Mouse (Mus musculus): ENCODE measurements around the gene Crkl. TPM values are rescaled to one million over a fixed set of nuclear protein-coding genes. Genes with fewer than 3 reads are reported as not detected.
"Not testable (repeated sequence)": the region's sequence is repeated elsewhere in the genome, so short reads cannot be mapped to it uniquely, and the experiment has no call there.

Crkl gene
- polyA plus RNA-seq, 1 experiment from 2014 or later, result 86.2 TPM

DNA sequence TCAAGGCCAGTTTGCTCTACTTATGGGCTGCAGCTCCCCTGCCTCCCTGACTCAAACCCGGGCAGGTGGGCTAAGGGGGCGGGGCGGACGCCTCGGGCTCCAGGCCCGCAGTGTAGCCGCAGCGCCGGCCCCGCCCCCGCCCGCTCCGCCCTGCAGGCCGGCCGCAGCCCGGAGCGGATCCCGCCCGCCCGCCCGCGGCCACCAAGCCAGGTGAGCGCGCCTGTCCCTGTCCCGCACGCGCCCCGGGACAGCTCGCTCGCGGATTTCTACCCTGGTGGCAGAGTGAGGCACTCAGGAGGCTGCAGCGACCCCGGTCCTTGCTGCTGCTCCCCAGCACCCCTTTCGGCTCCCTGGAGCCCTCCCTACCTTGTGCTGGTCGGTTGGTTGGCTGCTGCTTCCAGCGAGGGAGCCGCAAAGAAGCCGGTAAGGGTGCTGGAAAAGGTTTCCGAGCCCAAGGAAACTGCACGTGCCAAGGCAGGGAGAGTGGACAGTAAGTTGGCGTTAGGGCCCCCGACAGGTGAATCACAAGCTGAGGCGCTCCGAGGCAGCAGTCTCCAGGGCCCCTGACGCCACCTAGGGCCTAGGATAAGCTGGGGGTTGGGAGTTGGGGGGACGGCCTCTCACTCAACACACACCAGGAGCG is 37.8 kb downstream of the Crkl start, which contains the start of gene Aifm3:
Aifm3 (plus strand) TSS at position 143 of the 643 bp plus-strand sequence.
- no peaks in the 10 kb centered on the region for H3K9me3 ChIP-seq
- peak; percentile 68 for ATAC-seq (ENCODE audit: low FRiP score)
- H3K4me2 ChIP-seq, result peak within 1 kb of the TSS; percentile 84
- peak within 1 kb of the TSS; percentile 50 for H3K4me3 ChIP-seq
- peaks cover 17% of the 10 kb centered on the region for H3K4me1 ChIP-seq (replicated peaks)
- under 1% methylated on average over 47 of the region's 47 CpGs for WGBS
- H3K36me3 ChIP-seq, result peaks cover 23% of the 10 kb centered on the region
- peak within 1 kb of the TSS; percentile 73 for H3K9ac ChIP-seq
- peaks cover 24% of the 10 kb centered on the region for H3K27me3 ChIP-seq
- H3K27ac ChIP-seq, result no peak within 1 kb of the TSS

DNA sequence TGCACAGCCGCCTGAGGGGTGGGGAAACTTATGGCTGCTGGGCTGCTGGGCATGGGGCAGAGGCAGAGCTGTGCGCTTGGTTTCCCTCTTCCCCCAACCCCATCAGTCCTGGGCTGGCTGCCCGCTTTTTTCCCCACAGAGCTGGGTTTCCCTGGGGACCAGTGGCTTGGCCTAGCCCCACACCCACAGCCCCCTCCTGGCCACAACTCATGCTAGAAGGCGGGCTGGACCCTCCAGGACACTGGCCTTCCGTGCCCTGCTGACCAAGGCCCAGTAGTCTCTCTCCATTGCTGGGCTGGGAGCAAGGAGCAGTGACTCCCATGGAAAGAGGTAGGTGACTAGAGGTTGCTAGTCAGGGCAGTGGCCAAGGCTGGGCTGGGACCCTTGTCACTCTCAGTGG is 39.4 kb downstream of the Crkl start:
- Histone ChIP-seq H3K4me1 (replicated peaks) (peaks cover 17% of the 10 kb centered on the region), H3K9ac (no peak overlapping the region), H3K27me3 (peaks cover 24% of the 10 kb centered on the region), H3K9me3 (no peaks in the 10 kb centered on the region), H3K4me2 (no peak overlapping the region), H3K4me3 (no peak overlapping the region), H3K27ac (no peak overlapping the region), H3K36me3 (peaks cover 8% of the 10 kb centered on the region)
- whole genome bisulfite sequencing, result 86% methylated on average over 5 of the region's 5 CpGs
- no peak for ATAC-seq (ENCODE audit: low FRiP score)

DNA sequence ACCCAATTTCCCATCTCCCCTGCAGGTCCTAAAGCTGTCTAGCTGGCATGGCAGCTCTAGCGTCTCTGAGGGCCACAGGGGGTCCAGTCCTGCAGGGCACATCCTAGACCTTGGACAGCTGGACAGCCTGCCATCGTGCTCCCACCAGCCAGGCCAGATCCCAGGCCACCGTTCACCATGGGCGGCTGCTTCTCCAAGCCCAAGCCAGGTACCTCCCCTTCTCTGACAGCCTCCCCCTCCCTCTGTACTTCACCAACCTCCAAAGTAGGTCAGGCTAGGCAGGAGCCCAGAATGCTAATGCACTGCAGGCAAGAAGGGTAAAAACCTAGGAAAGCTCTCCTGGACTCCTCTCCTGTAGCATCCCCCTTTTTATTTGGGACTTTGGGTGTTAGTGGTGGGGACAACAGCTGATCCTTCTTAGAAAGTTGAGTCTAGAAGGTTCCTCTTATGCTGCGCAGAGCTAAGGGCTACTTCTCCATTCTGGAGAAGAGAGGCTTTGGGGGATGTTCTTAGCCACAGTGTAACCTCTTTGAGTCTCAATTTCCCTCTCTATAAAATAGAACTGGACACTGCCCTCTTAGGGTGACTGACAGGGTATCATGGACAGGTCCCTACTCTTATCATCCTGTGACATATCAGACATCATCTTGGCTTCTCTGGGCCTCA is 40.2 kb downstream of the Crkl start:
- 74% methylated on average over 5 of the region's 5 CpGs for WGBS
- H3K27me3 ChIP-seq, result peaks cover 24% of the 10 kb centered on the region
- ATAC-seq (ENCODE audit: low FRiP score), result no peak

DNA sequence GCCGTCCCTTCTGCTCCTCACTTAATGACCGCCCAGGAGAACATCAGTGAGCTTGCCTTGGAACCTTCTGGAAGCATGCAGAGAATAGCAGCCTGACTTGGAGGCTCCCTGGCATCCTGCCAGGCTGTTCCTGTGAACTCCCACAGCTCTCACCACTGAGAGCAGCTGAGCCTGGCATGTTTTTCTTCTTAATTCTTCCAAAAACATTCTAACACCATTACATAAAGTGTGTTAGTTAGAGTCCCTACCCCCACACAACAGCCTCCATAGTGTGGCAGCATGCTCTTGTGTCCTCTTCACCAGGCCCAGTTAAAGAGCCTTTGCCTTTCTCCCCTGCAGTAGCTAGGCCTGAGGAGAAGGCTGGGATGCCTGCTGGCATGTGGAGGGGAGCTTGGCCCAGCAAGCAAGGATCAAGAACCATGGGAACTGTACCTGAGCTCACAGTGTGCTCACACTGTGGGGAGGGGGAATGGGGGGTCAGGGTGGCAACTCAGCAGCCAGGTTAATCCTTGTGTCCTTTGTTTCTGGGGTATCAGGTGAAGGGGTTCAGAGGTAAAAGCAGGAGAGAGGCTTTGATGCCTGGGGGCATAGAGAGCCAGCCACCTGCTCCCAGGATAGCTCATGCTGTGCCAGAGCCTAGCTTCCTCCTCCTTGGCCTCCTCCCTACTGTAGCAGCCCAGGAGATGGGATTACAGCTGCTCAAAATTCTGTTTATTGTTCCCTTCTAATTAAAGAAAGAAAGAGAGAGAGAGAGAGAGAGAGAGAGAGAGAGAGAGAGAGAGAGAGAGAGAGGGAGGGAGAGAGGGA is 44.9 kb downstream of the Crkl start:
- Histone ChIP-seq H3K4me2 (no peak overlapping the region), H3K4me3 (no peak overlapping the region), H3K9ac (no peak overlapping the region), H3K36me3 (no peaks in the 10 kb centered on the region), H3K27ac (peak overlapping the region; percentile 64), H3K9me3 (no peaks in the 10 kb centered on the region), H3K4me1 (replicated peaks) (peaks cover 21% of the 10 kb centered on the region), H3K27me3 (peaks cover 2% of the 10 kb centered on the region)
- WGBS, result 49% methylated on average over 2 of the region's 2 CpGs
- 0 out of 2 replicates have a peak, but pooled peaks have one; percentile 15 for ATAC-seq (ENCODE audit: low FRiP score)

More for the DNA sequence above, 40.2 kb downstream of the Crkl start:
- H3K4me3 ChIP-seq, result no peak overlapping the region
- H3K9ac ChIP-seq, result no peak overlapping the region
- no peak overlapping the region for H3K4me2 ChIP-seq
- no peaks in the 10 kb centered on the region for H3K9me3 ChIP-seq
- H3K4me1 ChIP-seq (replicated peaks), result peaks cover 20% of the 10 kb centered on the region
- no peak overlapping the region for H3K27ac ChIP-seq
- H3K36me3 ChIP-seq, result peaks cover 6% of the 10 kb centered on the region; the same call in 1 of the 2 replicates

DNA sequence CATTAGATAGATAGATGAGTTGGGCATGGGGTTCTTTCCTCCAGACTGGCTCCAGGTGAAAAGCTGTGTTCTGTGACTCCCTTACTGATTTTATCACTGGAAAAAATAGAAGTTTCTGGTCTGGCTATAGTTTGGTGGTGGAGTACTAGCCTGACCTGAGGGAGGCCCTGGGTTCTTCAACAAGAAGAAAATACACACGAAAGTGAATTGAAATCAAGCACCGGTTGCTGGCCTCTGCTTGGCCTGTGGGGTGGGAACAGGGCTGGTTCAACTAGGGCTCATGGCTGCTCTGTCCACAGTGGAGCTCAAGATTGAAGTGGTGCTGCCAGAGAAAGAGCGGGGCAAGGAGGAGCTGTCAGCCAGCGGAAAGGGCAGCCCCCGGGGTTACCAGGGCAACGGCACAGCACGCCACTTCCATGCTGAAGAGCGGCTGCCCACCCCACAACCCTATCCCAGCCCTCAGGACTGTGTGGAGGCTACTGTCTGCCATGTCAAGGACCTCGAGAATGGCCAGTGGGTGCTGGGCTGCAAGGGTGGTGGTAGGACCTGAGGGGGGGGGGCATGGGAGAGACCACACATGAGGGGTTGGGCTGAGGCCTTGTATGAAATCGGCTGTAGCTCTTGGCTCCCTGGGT is 47.6 kb downstream of the Crkl start:
- H3K4me2 ChIP-seq, result no peak overlapping the region

DNA sequence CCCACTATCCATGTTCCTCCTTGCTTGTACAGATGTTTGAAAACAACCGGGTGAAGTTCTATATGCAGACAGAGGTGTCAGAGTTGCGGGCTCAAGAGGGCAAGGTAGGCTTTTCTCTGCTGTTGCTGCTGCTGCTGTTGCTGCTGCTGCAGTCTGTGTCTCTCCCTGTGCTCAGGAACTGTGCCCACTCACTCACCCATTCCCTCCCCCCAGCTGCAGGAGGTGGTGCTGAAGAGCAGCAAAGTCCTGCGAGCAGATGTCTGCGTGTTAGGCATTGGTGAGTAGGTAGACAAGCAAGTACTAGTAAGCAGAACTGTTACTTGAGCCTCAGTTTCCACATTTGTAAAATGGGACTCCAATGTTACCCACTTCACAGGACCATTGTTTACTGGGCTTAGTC is 50.9 kb downstream of the Crkl start:
- no peak overlapping the region; the same call in 1 of the 2 replicates for H3K9ac ChIP-seq
- ATAC-seq (ENCODE audit: low FRiP score), result no peak
- WGBS, result 86% methylated on average over 4 of the region's 4 CpGs
- no peak overlapping the region for H3K4me3 ChIP-seq
- no peaks in the 10 kb centered on the region for H3K9me3 ChIP-seq
- peaks cover 12% of the 10 kb centered on the region for H3K4me1 ChIP-seq (replicated peaks)
- peaks cover 12% of the 10 kb centered on the region; the same call in 1 of the 2 replicates for H3K27me3 ChIP-seq
- H3K4me2 ChIP-seq, result no peak overlapping the region
- no peaks in the 10 kb centered on the region for H3K36me3 ChIP-seq
- no peak overlapping the region for H3K27ac ChIP-seq

More for the DNA sequence above, 47.6 kb downstream of the Crkl start:
- Histone ChIP-seq H3K36me3 (no peaks in the 10 kb centered on the region), H3K9me3 (no peaks in the 10 kb centered on the region), H3K4me3 (no peak overlapping the region), H3K9ac (no peak overlapping the region), H3K27ac (peak overlapping the region; percentile 36; the same call in 1 of the 2 replicates), H3K27me3 (peaks cover 7% of the 10 kb centered on the region; the same call in 1 of the 2 replicates), H3K4me1 (replicated peaks) (peaks cover 21% of the 10 kb centered on the region)
- peak; percentile 80 for ATAC-seq (ENCODE audit: low FRiP score)
- 14% methylated on average over 10 of the region's 10 CpGs for WGBS

DNA sequence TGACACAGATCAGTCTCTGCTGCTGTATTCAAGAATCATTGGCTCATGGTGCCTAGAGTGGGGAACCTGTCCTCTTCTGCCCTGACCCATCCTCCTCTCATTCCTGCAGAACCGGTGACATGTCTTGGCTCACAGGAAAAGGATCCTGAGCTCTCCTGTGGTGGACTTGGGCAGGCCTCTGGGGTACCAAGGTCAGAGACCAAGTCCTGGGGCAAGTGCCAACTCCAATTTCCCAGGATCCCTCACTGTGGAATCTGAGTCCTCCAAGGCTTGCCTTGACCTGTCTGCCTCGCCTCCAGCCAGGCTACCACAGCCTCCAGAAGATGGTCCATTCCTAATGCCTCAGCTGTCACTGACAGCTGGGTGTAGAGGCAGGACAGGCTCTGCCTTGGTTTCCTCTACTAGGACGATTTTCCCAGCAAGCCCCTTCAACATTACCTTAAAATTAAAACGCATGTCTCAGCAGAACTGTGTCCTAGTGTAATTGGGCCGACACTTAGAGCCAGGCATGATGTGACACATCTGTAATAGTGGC is 55.3 kb downstream of the Crkl start:
- 86% methylated on average over 5 of the region's 5 CpGs for WGBS
- no peak for ATAC-seq (ENCODE audit: low FRiP score)
- Histone ChIP-seq H3K27ac (no peak overlapping the region), H3K9me3 (no peaks in the 10 kb centered on the region), H3K9ac (no peak overlapping the region), H3K27me3 (peaks cover 12% of the 10 kb centered on the region; the same call in 1 of the 2 replicates), H3K36me3 (peaks cover 9% of the 10 kb centered on the region), H3K4me2 (no peak overlapping the region), H3K4me3 (no peak overlapping the region), H3K4me1 (replicated peaks) (peaks cover 16% of the 10 kb centered on the region)

DNA sequence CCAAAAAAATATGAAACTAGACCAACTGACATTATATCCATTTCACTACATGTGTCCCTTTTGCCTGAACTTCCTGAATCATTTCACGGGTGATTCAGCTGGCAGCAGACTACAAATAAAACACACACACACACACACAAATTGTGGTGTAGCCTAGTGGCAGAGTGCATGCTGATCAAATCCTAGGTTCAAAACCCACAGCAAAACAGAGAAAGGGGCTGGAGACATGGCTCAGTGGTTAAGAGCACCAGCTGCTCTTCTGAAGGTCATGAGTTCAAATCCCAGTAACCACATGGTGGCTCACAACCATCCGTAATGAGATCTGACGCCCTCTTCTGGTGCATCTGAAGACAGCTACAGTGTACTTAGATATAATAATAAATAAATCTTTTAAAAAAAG is 56.2 kb downstream of the Crkl start:
- peak overlapping the region; percentile 89 for H3K9ac ChIP-seq
- H3K27ac ChIP-seq, result peak overlapping the region; percentile 93
- peak overlapping the region; percentile 79 for H3K4me3 ChIP-seq
- peak overlapping the region; percentile 66 for H3K4me2 ChIP-seq
- peak; percentile 4; the same call in 1 of the 2 replicates for ATAC-seq (ENCODE audit: low FRiP score)
- H3K4me1 ChIP-seq (replicated peaks), result peaks cover 16% of the 10 kb centered on the region
- not testable (repeated sequence) for H3K9me3 ChIP-seq
- peaks cover 11% of the 10 kb centered on the region; the same call in 1 of the 2 replicates for H3K27me3 ChIP-seq
- 30% methylated on average over 3 of the region's 3 CpGs for WGBS
- H3K36me3 ChIP-seq, result peaks cover 18% of the 10 kb centered on the region

DNA sequence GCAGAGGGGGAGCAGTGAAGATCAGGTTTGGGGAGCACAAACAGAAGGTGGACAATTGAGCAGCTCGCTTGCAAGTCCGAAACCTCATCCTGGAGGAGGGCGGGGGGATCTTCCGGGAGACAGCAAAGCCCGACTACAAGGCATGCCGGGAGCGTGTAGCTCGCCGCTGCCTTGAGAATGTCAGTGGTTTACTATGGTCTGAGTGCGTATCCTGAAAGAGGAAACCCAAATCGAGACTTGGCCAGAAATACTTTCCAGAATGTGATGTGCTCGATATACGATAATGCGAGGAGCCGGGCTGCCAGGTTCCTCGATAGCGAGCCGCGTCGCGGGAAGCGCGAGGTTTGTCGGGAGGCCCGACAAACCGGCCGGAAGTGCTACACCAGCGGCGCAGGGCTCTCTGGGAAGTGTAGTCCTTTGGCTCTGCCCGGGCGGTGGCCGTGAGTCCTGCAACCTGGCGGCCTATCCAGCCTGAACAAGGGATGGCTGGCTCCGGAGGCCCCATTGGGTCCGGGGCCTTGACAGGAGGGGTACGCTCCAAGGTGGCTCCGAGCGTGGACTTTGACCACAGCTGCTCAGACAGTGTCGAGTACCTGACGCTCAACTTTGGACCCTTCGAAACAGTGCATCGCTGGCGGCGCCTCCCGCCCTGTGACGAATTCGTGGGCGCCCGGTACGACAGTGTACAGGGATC is 56.9 kb downstream of the Crkl start, which contains the start of gene Lztr1:
Lztr1 (plus strand) TSS at position 143 of the 694 bp plus-strand sequence.
- 0 out of 2 replicates have a peak, but pooled peaks cover 5% of the 10 kb centered on the region for H3K27me3 ChIP-seq
- H3K9me3 ChIP-seq, result no peaks in the 10 kb centered on the region
- under 1% methylated on average over 50 of the region's 50 CpGs for WGBS
- H3K4me1 ChIP-seq (replicated peaks), result peaks cover 16% of the 10 kb centered on the region
- H3K4me3 ChIP-seq, result peak within 1 kb of the TSS; percentile 79
- H3K27ac ChIP-seq, result peak within 1 kb of the TSS; percentile 93
- peak; percentile 97 for ATAC-seq (ENCODE audit: low FRiP score)
- peak within 1 kb of the TSS; percentile 84 for H3K4me2 ChIP-seq
- H3K36me3 ChIP-seq, result peaks cover 25% of the 10 kb centered on the region
- peak within 1 kb of the TSS; percentile 89 for H3K9ac ChIP-seq

DNA sequence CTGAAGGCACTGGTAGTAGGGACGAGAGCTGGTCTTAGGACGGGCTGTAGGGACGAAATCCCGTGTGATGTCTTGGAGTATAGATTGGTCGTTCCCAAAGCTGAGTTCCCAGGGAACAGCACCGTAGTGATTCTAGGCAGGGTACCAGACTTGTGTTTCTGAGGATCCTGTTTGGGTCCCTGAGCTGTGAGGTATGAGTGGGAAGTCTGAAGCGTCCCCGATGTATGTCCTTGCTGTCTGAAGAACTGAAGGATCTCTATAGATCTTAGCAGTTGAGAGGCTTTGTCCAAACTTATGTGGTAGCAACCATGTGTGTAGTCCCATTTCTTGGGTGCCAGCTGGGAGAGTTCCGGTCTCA is 57.4 kb downstream of the Crkl start:
- ATAC-seq (ENCODE audit: low FRiP score), result no peak; the same call in 1 of the 2 replicates
- Histone ChIP-seq H3K27me3 (0 out of 2 replicates have a peak, but pooled peaks cover 5% of the 10 kb centered on the region), H3K4me2 (peak overlapping the region; percentile 84), H3K27ac (peak overlapping the region; percentile 93), H3K4me1 (replicated peaks) (peaks cover 16% of the 10 kb centered on the region), H3K4me3 (peak overlapping the region; percentile 79), H3K9me3 (no peaks in the 10 kb centered on the region), H3K36me3 (peaks cover 30% of the 10 kb centered on the region), H3K9ac (peak overlapping the region; percentile 89)
- WGBS, result 15% methylated on average over 9 of the region's 9 CpGs

DNA sequence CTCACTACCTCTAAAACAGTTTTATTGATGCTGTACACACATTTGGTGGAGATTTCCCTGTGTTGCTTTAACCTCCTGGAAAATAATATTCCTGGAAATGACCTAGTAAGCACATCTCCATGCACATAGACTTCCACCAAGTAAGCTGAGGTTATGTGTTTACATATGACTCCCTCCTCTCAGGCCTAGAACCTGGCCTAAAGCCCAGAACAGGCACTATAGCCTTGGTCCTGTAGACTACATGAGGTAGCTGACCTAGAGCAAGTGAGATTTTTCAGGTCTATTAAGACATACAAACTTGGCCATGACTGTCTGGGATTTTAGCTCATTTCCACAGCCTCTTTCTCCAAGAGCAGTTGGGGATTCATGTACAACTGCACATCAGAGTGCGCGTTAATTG is 58.4 kb downstream of the Crkl start:
- Histone ChIP-seq H3K4me3 (peak overlapping the region; percentile 79), H3K27me3 (0 out of 2 replicates have a peak, but pooled peaks cover 5% of the 10 kb centered on the region), H3K36me3 (peaks cover 38% of the 10 kb centered on the region), H3K4me2 (peak overlapping the region; percentile 84), H3K9me3 (no peaks in the 10 kb centered on the region), H3K9ac (peak overlapping the region; percentile 89), H3K27ac (no peak overlapping the region), H3K4me1 (replicated peaks) (peaks cover 16% of the 10 kb centered on the region)
- ATAC-seq (ENCODE audit: low FRiP score), result no peak
- 100% methylated on average over 2 of the region's 2 CpGs for WGBS

All from hindbrain, embryonic 13.5 days (tissue).